ENCODE assay signal across 8 mouse cellular contexts in genomic region chr11:84870337-84871043, GRCm38 (mm10). TPM values are rescaled to one million over a fixed set of nuclear protein-coding genes. Genes with fewer than 3 reads are reported as not detected.
DNase-seq lines count a peak whose midpoint lies in the region; ATAC-seq and TF ChIP-seq lines count a peak whose summit lies in the region.

TSS of gene Ggnbp2 (minus strand) at chr11:84870817.

- H3K4me3 ChIP-seq in hindbrain, embryonic 16.5 days (ENCODE audit: low read length) = peak within 1 kb of the TSS; percentile 98
- peak within 1 kb of the TSS; percentile 88 for H3K4me3 ChIP-seq in left cerebral cortex, adult 2 months

- intact Hi-C loops in left cerebral cortex, adult 2 months (cut with DNase I) = loop anchor here (1.0 to 5.0 kb wide), 3 partner anchors 10 to 272 kb away; partner anchors contain the start of genes Myo19, Pigw and Usp32

- H3K27me3 ChIP-seq in hindbrain, embryonic 16.5 days (replicated peaks; ENCODE audit: control insufficient read depth, insufficient read depth, low read length) = no peaks in the 10 kb centered on the region

- H3K27ac ChIP-seq in hindbrain, embryonic 16.5 days (ENCODE audit: low read depth, low read length) = peak within 1 kb of the TSS; percentile 100
- H3K27ac ChIP-seq in left cerebral cortex, adult 2 months = peak within 1 kb of the TSS; percentile 100

- DNase-seq in T-cell, adult 2 months (ENCODE audit: low spot score) = peak; percentile 94
- peak; percentile 87 to 91 for DNase-seq in cerebellum, postnatal 36 days
- DNase-seq in gastrocnemius, adult 18-20 months (ENCODE audit: low spot score) = peak; percentile 92
- DNase-seq in left cerebral cortex, adult 2 months (ENCODE audit: extremely low spot score in 1 of 2, low spot score in 2 of 2) = peak; percentile 88 to 92
- peak; percentile 87 to 89 for DNase-seq in right cerebral cortex, adult 2 months (ENCODE audit: low spot score in 2 of 2)
- DNase-seq in urinary bladder, postnatal 14 days (ENCODE audit: low spot score) = peak; percentile 93

- H3K9me3 ChIP-seq in hindbrain, embryonic 16.5 days (ENCODE audit: control insufficient read depth, low read length) = no peaks in the 10 kb centered on the region

- no peak for TF ChIP-seq CTCF in left cerebral cortex, adult 2 months (IDR thresholded peaks at IDR 0.05)

- peak within 1 kb of the TSS; percentile 89 for H3K4me2 ChIP-seq in hindbrain, embryonic 16.5 days (ENCODE audit: low read length)

- ATAC-seq in hindbrain, embryonic 16.5 days = peak; percentile 88
- peak; percentile 76 for ATAC-seq in megakaryocyte, adult 5-6 weeks (ENCODE audit: poor library complexity, severe bottlenecking)

- peak within 1 kb of the TSS; percentile 95 for H3K9ac ChIP-seq in hindbrain, embryonic 16.5 days (ENCODE audit: low read depth, low read length)

- H3K36me3 ChIP-seq in hindbrain, embryonic 16.5 days (ENCODE audit: control insufficient read depth, insufficient read depth, low read length) = no peaks in the 10 kb centered on the region

- under 1% methylated on average over 42 of the region's 62 CpGs for WGBS in hindbrain, embryonic 16.5 days

- peaks cover 19% of the 10 kb centered on the region for H3K4me1 ChIP-seq in hindbrain, embryonic 16.5 days (ENCODE audit: control insufficient read depth, insufficient read depth, low read depth, low read length)

RNA-seq across cellular contexts. Expression of gene Ggnbp2, which starts in this region (rescaled TPM):
- total RNA-seq in gastrocnemius, adult 18-20 months (2021) = 10 to 100 TPM; 31.6 to 32.4 TPM
- 66.8 and 72.5 TPM in 2 replicates for polyA plus RNA-seq in hindbrain, embryonic 16.5 days (2015; fragmentation: Nextera tagmentation; extraction: Ambion mirVana)
- total RNA-seq in left cerebral cortex, adult 2 months (2021) = 10 to 100 TPM; 93.8 to 97.1 TPM
- total RNA-seq in megakaryocyte, adult 5-6 weeks (2015) = 129 and 131 TPM in 2 replicates
- 164 and 179 TPM in 2 replicates for total RNA-seq in megakaryocyte, adult 5-6 weeks (2017)

Comparison
In these comparisons a context has a peak if more than half of its experiments do, and no peak if none do; other contexts are left out.
1. Peak in every context shown above with its lines: DNase-seq, ATAC-seq, H3K4me3 ChIP-seq and H3K27ac ChIP-seq.